Mouse (Mus musculus) midbrain, postnatal 0 days (tissue): ENCODE data around the gene Cyp2u1. TPM values are rescaled to one million over a fixed set of nuclear protein-coding genes. Genes with fewer than 3 reads are reported as not detected.
A peak's percentile ranks its signal among the peaks of the same experiment; 100 is the strongest.

Experiments used
- ATAC-seq: fragments of 200-750 bp; cut with Nextera tagmentation; 2 replicates; pipeline ENCODE4 v1.8.0; 2017; ENCODE audit warnings: moderate number of reproducible peaks, mild to moderate bottlenecking, moderate TSS enrichment, moderate library complexity; ENCODE audit not compliant: low FRiP score
- DNase-seq: peaks from one replicate; pipeline ENCODE4 v3.0.0-alpha.2; 2015; ENCODE audit warnings: low spot score
- H3K27ac ChIP-seq: fragments of 300-500 bp; sonication (generic); 2 replicates; pipeline ENCODE4 v1.5.1; 2014; ENCODE audit warnings: low read depth, mild to moderate bottlenecking, low read length, mixed read lengths
- H3K27me3 ChIP-seq: fragments of 300-500 bp; sonication (generic); 2 replicates; pipeline ENCODE4 v1.6.1; 2014; ENCODE audit warnings: low read length, control low read depth, mixed read lengths; ENCODE audit not compliant: insufficient read depth
- H3K36me3 ChIP-seq: fragments of 300-500 bp; sonication (generic); 2 replicates; pipeline ENCODE4 v1.6.1; 2014; ENCODE audit warnings: low read length, control low read depth, mixed read lengths; ENCODE audit not compliant: insufficient read depth
- H3K4me1 ChIP-seq: fragments of 300-500 bp; sonication (generic); 2 replicates; pipeline ENCODE4 v1.6.1; 2014; ENCODE audit warnings: mild to moderate bottlenecking, control low read depth, antibody characterized with exemption, low read length, mixed read lengths; ENCODE audit not compliant: insufficient read depth
- H3K4me2 ChIP-seq: fragments of 300-500 bp; sonication (generic); 2 replicates; pipeline ENCODE4 v1.6.1; 2014; ENCODE audit warnings: low read depth, mild to moderate bottlenecking, low read length, mixed read lengths; ENCODE audit not compliant: poor library complexity, severe bottlenecking
- H3K4me3 ChIP-seq: fragments of 300-500 bp; sonication (generic); 2 replicates; pipeline ENCODE4 v1.5.1; 2014; ENCODE audit warnings: low read depth, mild to moderate bottlenecking, low read length, moderate library complexity
- H3K9ac ChIP-seq: fragments of 300-500 bp; sonication (generic); replicated peaks from 2 replicates; pipeline ENCODE4 v1.6.1; 2014; ENCODE audit warnings: mild to moderate bottlenecking, low read length, moderate library complexity, mixed read lengths; ENCODE audit not compliant: poor library complexity, severe bottlenecking
- H3K9me3 ChIP-seq: fragments of 300-500 bp; sonication (generic); 2 replicates; pipeline ENCODE4 v1.6.1; 2016; ENCODE audit warnings: low read length, control low read depth
- CTCF ChIP-seq: IDR thresholded peaks from 2 replicates; pipeline ENCODE4 v1.5.1; 2016; ENCODE audit warnings: antibody characterized with exemption, mild to moderate bottlenecking
- WGBS: fragments of 180-500 bp; shearing (Covaris S2); extraction: QIAGEN DNeasy Blood & Tissue Kit; methylation state at CpG from one replicate; pipeline ENCODE4 v1.1.7; 2014; 5-methylcytosine and 5-hydroxymethylcytosine counted together
- polyA plus RNA-seq: library from polyadenylated mRNA; unstranded; fragments of >200 nt; fragmentation: Nextera tagmentation; extraction: Ambion mirVana; gene quantifications from 2 replicates; pipeline ENCODE4 v1.2.1, GENCODE M21; 2015
- total RNA-seq: library from RNA; depleted of rRNA; stranded (reverse); fragments of >200 nt; gene quantifications from 2 replicates; pipeline ENCODE4 v1.2.3, GENCODE M21; 2014

The Cyp2u1 gene
- total and polyA plus RNA-seq, 2 experiments from 2014 or later: 14.3 to 15.2 TPM

DNA sequence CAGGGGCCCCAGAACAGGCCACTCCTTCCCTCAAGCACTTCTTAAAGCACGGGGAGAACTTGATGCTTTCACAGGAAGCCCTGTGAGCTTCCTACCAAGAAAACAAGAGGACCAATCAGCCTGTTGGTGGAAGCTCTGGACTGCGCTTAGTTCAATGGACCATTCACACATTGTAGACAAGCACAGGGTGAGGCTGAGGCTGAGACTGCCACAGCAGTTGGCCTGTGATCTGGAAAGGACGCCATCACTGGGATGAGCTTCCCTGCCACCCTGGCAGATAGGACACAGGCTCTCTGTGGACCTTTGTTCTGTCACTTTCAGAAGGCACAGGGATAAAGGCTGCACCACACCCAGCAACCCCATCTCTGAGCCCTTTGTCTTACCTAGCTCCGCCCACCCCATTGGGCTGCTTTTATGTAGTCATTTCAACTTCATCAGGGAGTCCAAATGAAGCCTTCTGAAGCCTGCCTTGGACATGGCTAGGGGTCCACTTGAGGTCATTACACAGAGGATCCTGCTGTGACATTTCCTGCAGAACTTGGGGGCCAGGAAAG lies 13.0 kb upstream of the Cyp2u1 start:
- WGBS: 45% methylated on average over 4 of the region's 4 CpGs
- Histone ChIP-seq H3K9me3 (no peaks in the 10 kb centered on the region), H3K27ac (no peak overlapping the region), H3K4me3 (no peak overlapping the region), H3K4me2 (no peak overlapping the region), H3K4me1 (no peaks in the 10 kb centered on the region), H3K36me3 (no peaks in the 10 kb centered on the region), H3K27me3 (no peaks in the 10 kb centered on the region), H3K9ac (no peak overlapping the region)
- ATAC-seq (no peak), DNase-seq (no peak)
- TF ChIP-seq CTCF: no peak

DNA sequence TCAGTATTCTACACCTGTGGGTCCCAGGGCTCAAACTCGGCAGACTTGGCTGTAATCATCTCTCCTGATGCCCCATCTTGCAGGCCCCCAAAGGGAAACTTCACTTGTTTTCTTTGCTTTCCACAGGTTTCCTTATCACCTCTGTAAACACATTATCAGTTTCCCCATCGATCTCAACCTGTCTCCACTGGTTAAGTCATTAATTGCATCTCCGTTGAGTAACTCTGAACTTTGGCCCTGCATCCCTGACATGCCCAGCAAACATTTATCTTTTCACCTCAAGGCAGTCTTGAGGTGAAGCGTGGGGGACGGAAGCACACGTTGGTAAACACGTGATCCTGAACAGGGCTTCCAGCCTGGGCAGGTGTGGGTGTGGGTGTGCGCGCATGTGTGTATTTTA lies 9.3 kb upstream of the Cyp2u1 start:
- H3K27me3 ChIP-seq: no peaks in the 10 kb centered on the region
- no peak overlapping the region for H3K27ac ChIP-seq
- ATAC-seq (no peak), DNase-seq (no peak)
- TF ChIP-seq CTCF: no peak
- 88% methylated on average over 9 of the region's 9 CpGs for WGBS
- no peak overlapping the region for H3K9ac ChIP-seq
- H3K4me3 ChIP-seq: no peak overlapping the region
- H3K9me3 ChIP-seq: 0 out of 2 replicates have a peak, but pooled peaks cover 6% of the 10 kb centered on the region
- no peaks in the 10 kb centered on the region for H3K36me3 ChIP-seq
- no peak overlapping the region for H3K4me2 ChIP-seq
- no peaks in the 10 kb centered on the region for H3K4me1 ChIP-seq

DNA sequence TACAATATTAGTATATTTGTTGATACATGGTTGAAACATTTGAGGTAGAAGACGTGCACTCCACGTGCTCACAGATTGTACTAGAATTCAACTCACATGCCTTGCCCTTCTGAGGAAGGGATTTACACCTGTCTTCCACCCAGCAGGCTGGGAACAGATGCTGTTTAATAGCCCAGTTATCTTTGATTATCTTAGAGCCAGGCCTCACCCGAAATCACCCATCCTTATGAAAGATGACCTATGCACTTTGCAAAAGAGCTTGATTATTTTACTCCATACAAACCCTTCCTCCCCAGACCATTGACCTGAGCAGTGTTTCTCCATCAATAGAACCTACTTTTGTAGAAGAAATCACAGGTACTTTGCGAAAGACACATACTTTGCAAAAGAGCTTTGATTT lies 7.5 kb upstream of the Cyp2u1 start:
- H3K9me3 ChIP-seq: 0 out of 2 replicates have a peak, but pooled peaks cover 6% of the 10 kb centered on the region
- H3K36me3 ChIP-seq: no peaks in the 10 kb centered on the region
- no peaks in the 10 kb centered on the region for H3K27me3 ChIP-seq
- no peak for ATAC-seq
- WGBS: 90% methylated on average over 4 of the region's 4 CpGs
- H3K9ac ChIP-seq: no peak overlapping the region
- no peaks in the 10 kb centered on the region for H3K4me1 ChIP-seq
- no peak overlapping the region for H3K4me3 ChIP-seq
- no peak overlapping the region for H3K27ac ChIP-seq
- TF ChIP-seq CTCF: no peak
- no peak for DNase-seq
- H3K4me2 ChIP-seq: no peak overlapping the region

DNA sequence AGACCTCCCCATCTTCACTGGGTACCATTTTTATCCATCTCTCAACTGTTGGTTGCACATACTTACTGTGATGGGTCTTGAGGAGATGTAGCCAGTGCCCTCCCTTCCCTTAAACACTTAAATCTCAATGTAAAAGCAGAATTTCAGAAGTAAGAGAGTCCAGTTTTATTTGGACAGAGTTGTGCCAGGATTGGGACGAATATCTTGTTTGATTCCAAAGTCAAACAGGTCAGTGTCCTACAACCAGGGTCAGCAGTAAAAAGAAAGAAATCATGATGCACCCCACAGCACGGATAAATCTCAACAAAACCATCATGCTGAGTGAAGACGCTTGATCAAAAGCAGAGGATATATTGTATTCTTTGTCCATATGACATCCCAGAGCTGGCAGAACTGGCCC lies 4.8 kb upstream of the Cyp2u1 start:
- Histone ChIP-seq H3K4me3 (no peak overlapping the region), H3K4me2 (no peak overlapping the region), H3K27me3 (no peaks in the 10 kb centered on the region), H3K9me3 (0 out of 2 replicates have a peak, but pooled peaks cover 6% of the 10 kb centered on the region), H3K36me3 (no peaks in the 10 kb centered on the region), H3K9ac (no peak overlapping the region), H3K27ac (no peak overlapping the region), H3K4me1 (no peaks in the 10 kb centered on the region)
- no peak for ATAC-seq
- WGBS: 84% methylated on average over 3 of the region's 3 CpGs
- no peak for DNase-seq
- no peak for TF ChIP-seq CTCF

DNA sequence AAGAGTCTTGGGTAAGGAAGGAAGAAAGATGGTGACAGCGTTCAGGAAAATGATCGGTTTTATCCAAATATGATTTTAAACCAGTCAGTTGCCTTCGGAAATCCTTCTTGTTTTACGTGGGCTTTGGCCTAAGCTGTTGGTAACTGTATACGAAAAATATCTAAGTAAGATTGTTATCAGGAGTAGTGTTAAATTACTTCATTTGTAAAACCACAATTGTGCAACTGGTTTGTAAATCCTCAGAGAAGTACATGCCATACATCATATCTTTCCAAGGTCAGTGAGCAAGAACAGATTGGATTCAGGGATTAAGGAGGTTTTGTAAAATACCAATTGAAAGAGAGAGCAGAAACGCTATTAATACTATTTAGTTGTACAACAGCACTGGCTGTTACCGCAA lies 3.2 kb upstream of the Cyp2u1 start:
- peaks cover 5% of the 10 kb centered on the region for H3K4me1 ChIP-seq
- no peak for TF ChIP-seq CTCF

DNA sequence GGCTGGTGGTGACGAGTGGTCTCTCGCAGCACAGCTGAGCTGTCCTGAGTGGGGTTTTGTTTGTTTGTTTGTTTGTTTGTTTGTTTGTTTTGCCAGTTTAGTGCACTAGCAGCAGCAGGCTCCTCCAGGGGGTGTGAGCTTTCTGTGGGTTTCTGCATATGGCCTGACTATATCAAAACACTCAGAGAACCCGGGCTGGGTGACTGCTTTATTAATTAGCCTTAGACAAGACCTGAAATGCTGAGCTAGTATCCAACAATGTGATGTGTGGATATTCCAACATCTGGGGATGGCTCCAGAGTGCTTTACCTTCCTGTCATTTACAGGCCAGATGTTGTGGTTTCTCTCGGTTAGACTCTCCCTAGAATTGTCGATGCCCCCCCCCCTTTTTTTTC lies 290 bp upstream of the Cyp2u1 start:
- peak overlapping the region; percentile 78 for H3K27ac ChIP-seq
- no peak for TF ChIP-seq CTCF
- no peaks in the 10 kb centered on the region for H3K27me3 ChIP-seq
- peak overlapping the region; percentile 76 for H3K9ac ChIP-seq
- H3K4me1 ChIP-seq: peaks cover 5% of the 10 kb centered on the region
- H3K9me3 ChIP-seq: no peaks in the 10 kb centered on the region
- DNase-seq (no peak), ATAC-seq (peak; percentile 29)
- WGBS: 15% methylated on average over 5 of the region's 5 CpGs
- no peaks in the 10 kb centered on the region for H3K36me3 ChIP-seq
- H3K4me3 ChIP-seq: peak overlapping the region; percentile 82
- H3K4me2 ChIP-seq: peak overlapping the region; percentile 78

More for the DNA sequence above, 3.2 kb upstream of the Cyp2u1 start:
- no peaks in the 10 kb centered on the region for H3K36me3 ChIP-seq
- 91% methylated on average over 7 of the region's 7 CpGs for WGBS
- DNase-seq (no peak), ATAC-seq (no peak)
- no peak overlapping the region for H3K9ac ChIP-seq
- H3K27me3 ChIP-seq: no peaks in the 10 kb centered on the region
- no peak overlapping the region for H3K4me3 ChIP-seq
- H3K27ac ChIP-seq: no peak overlapping the region
- 0 out of 2 replicates have a peak, but pooled peaks cover 6% of the 10 kb centered on the region for H3K9me3 ChIP-seq
- H3K4me2 ChIP-seq: no peak overlapping the region
